Mouse (Mus musculus) urinary bladder, postnatal 25 days (tissue): ENCODE data around the gene Plcb3.

Source experiments
- DNase-seq: peaks from one replicate; pipeline ENCODE4 v3.0.0; 2022; ENCODE audit warnings: low spot score

The Plcb3 gene

DNA sequence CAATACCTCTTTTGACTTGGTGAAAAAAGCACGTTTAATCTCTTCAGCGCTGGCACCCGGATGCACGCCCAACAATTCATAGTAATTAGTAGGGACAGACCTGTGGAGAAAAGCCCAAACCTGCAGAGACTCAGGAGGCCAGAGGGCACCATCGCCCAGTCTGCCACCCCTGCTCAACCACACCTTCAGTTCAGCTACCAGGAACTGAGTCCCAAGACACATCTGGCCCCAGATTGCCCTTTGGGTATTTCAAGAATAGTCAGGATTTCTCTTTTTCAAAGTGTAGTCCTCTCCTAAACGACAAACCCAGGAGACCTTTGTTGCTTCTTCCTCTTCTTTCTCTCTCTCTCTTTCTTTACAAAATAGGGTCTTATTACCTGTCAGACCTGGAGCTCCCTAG lies 14.4 kb upstream of the Plcb3 start:
- DNase-seq: no peak

DNA sequence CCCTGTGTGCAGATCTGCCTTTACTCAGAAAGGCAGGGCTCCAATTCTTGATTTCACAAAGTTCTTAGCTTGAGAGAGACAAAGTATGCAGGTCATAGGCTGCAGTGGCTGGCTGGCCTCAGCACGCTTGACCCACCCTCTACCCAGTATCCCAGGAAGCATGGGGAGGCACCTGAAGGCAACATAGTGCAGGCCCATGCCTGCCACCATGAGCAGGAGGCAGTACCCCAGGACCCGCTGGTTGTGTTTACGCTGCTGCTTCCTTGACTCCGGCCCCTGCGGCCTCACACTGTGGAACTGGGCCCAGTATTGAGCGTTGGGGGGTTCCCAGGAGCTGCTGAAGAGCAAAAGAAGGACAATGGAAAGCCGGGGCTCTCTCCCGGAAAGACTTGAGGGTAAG lies 13.0 kb upstream of the Plcb3 start:
- no peak for DNase-seq

DNA sequence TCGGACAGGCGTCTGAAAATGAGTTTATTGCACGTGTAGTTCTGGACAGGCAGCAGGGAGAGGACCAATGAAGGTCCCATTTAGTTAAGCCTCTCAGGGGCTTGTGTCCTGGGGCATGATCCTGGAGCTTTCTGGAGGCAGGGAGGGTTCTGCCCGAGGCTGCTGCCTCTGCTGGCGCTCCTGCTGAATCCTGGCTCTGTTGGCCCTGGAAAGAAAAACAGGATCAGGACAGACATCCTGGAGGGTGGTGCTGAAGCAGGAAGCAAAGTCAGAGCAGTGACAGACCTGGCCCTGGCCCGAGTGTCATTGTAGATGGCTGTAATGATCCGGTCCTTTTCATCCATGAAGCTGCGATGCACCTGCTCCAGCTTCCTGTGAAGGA lies 11.6 kb upstream of the Plcb3 start:
- no peak for DNase-seq

DNA sequence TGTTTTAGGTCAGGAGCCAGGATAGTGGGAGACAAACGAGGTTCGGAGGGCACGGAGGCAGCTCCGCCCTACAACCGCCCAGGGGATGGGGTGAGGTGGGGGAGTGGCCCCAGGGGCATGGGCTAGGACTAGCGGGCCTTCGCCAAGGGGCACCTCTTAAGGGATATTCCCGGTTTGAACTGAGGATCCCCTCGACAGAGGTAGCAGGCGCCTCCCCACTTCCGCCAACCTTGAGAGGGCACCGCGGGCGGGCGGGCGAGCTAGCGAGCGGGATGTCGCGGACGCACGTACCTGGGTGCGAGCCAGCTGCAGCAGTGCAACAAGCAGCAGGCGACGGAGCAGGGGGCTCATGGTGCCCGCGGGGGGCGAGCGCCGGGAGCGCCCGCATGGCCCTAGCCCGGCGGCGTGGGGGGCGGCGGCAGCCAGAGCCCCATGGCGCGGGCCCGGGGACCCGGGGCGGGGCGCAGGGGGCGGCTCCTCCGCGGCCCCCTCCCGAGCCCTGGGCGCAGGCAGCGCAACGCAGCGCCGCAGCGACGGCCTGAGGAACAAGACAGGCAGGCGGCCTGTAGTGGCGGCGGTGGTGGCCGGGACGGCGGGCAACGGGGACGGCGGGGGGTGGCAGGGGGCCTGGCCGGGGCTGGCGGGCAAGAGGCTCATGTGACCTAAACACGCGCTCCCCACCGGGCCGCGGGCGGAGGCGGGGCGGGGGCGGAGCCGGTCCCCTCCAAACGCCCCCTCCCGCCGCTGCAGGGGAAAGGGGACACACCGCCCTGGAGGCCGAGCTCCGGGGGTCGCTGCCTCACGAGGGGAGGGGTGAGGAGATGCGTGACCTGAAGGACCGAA lies 11.0 kb upstream of the Plcb3 start, which contains the start of gene Vegfb:
Gene Vegfb (minus strand): TSS at position 591 of the 843 bp plus-strand sequence.
- peak; percentile 62 for DNase-seq

DNA sequence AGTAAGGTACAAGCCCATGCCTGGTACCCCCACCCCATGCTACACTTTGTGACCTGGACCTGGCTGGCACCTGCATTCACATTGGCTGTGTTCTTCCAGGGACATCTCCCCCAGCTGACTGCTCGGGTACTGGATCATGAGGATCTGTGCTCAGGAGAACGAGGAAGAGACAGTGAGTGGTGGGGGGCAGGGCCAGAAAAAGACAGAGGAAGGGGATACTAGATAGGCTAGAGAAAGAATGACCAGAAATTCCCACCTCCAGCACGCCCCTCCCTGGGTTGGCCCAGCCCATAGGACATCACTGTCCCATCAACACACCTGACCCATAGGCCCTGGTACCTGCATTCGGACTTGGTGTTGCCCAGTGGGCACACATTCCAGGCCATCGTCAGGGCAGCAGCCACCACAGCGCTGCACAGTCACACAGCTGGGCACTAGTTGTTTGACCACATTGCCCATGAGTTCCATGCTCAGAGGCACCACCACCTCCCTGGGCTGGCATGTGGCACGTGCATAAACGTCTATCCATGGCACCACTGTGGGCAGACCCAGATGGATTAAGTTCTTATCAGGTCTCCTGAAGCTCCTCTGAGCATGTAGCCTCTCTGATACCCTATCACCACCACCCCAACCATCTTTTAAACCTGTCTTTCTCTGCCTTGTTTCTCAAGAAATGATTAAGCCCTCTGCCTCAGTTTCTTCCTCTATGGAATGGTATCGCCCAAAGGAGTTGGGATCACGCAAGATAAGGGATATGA lies 9.9 kb upstream of the Plcb3 start:
- no peak for DNase-seq

DNA sequence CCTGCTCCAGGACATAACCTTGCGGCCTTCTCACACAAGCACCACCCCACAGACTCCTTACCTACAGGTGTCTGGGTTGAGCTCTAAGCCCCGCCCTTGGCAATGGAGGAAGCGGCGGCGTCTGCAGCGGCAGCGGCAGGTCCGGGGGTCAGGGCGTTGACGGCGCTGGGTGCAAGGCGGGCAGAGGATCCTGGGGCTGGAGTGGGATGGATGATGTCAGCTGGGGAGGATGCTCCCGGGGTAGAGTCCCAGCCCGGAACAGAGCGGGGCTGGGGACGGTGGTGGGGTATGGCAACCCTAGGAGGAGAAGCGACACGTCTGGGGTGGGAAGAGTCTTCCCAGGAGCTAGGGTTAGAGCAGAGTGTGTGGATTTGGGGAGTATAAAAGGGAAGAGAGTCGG lies 9.0 kb upstream of the Plcb3 start:
- DNase-seq: no peak

DNA sequence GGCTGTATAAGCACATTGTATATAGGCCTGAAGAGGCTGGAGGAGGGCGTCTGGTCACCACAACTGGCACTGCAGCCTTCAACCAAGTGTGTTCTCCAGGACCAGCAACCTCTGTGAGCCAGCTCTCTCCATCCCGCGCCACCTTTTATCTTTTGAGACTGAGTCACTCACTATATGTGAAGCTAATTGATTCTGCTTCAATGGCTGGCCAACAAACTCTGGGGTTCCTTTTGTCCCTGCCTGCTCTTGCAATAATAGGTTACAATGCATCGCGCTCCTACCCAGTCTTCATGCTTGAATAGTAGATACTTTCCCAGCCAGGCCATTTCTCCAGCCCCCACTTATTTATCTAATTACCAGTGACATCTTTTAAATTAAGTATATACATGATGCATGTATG lies 7.4 kb upstream of the Plcb3 start:
- no peak for DNase-seq

DNA sequence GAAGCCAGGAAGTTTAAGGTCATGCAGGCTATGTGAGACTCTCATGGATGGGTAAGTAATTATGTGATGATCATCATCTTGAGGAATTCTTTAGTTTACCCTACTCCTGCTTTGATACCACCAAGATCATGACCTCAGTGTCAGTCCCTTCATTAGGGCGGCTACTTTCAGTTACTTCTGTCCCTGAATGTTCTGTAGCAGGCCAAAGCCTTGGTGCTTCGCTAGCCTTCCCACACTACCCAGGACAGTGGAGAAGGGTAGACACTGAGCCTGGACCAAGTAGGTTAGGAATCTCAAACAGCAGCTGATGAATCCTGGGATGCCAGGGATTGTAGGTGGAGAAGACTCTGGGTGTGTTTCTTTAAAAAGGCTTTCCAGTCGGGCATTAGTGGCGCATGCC lies 5.2 kb upstream of the Plcb3 start:
- DNase-seq: no peak

DNA sequence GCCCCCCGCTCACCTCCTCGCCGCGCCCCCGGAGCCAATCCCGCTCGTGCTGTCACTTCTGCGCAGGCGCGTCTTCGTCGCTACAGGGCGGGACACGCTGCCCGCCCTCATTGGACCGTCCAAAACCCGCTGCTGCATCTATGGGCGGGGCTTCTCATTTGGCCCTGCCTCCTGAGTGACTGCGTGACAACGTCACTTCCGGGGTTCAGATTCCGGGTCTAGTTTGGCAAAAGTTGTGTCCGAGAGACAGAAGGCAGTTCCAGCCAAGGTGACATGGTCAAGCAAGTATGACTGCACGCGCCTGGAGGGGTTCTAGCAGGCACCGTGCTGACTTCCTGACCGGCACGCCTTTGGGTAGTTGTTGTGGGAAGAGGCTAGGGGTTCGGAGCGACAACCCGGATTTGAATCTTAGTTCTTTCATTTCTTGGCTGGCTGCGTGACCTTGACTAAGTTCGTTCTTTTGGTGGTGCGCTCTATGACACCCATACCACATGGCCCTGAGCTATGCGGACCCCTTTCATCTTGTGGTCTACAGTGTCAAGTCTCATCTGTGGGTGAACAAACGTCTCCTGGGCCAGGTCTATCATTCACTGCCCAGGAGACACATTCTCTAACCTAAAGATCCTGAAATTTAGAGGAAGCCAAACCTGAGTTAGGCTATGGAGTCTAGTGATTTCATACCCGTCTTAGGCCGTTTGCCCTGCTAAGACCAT lies 4.3 kb upstream of the Plcb3 start, which contains the start of gene Fkbp2:
Gene Fkbp2 (minus strand): TSS at position 121 of the 713 bp plus-strand sequence.
- peak; percentile 98 for DNase-seq

DNA sequence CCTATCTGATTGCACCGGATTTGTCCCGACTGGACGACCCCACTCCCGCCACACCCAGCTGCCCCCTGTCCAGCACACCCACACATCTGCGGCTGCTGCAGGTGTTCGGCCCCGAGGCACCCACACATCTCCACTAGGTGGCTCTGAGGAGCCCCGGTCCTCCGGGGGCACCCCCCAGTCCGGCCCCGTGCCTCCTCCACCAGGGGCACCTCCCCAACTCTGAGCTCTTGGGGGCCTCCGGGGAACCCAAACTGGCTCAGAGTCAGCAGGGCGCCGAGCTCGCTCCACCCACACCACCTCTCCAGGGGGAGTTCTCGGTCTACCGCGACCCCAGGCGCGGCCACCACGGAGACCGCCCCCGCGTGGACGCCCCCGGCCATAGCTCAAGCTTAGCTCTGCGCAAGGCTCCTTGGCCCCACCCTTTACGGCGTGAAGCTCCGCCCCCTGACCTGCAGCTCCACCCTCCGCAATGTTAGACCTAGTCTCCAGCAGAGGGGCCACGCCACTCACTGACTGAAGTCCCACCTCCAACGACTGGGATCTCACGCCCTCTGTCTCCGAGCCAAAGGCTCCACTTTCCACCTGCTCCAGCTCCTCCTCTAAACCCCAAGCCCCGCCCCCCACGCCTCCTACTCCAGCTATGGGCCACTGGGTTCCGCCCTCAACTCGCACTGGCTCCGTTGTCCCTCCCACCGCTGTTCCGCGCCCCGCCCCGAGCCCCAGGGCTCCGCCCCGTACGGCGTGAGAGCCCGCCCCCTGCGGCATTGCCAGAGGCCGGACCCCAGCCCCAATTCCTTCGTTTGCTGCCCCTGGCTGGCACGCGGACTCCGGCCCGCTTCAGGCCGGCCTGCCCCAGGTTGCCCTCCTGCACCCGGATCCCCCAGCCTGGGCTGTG lies 3.5 kb upstream of the Plcb3 start:
- DNase-seq: peak; percentile 99

DNA sequence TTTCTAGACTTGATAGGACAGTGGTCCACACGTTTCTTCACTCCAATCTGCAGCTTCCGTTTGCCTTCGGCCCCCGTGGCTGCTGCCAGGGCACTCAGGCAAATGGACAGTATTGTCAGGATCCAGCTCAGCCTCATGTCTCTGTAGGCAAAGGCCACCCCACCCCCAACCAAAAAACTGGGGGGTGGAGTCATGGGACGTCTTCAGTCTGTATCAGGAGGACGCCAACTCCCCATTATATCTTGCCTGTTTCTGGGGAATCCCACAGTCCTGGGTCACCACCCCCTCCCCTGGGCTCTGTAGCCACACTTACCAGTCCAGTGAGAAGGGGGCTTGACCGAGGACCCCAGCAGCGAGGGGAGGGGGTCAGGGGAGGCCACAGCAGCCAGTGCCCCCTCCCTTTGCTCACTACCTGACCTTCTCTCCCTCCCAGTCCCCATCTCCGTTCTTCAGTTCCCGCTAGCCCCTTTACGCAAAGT lies 2.8 kb upstream of the Plcb3 start:
- DNase-seq: no peak

DNA sequence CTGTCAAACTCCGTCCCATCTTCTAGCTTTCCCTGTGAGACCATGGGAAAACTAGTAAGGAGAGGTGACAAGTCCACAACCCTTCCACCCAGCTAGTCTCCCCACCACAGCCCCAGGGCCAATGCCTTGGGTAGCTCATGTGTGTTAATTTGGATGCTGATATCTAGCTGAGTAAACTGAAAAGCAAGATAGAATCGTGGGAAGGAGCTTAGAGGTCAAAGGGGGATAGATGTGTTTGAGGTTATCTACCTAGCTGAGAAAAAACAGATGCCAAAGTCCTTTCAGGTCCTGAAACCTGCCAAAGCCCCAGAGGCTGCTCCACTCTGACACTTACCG lies 2.3 kb upstream of the Plcb3 start:
- no peak for DNase-seq

DNA sequence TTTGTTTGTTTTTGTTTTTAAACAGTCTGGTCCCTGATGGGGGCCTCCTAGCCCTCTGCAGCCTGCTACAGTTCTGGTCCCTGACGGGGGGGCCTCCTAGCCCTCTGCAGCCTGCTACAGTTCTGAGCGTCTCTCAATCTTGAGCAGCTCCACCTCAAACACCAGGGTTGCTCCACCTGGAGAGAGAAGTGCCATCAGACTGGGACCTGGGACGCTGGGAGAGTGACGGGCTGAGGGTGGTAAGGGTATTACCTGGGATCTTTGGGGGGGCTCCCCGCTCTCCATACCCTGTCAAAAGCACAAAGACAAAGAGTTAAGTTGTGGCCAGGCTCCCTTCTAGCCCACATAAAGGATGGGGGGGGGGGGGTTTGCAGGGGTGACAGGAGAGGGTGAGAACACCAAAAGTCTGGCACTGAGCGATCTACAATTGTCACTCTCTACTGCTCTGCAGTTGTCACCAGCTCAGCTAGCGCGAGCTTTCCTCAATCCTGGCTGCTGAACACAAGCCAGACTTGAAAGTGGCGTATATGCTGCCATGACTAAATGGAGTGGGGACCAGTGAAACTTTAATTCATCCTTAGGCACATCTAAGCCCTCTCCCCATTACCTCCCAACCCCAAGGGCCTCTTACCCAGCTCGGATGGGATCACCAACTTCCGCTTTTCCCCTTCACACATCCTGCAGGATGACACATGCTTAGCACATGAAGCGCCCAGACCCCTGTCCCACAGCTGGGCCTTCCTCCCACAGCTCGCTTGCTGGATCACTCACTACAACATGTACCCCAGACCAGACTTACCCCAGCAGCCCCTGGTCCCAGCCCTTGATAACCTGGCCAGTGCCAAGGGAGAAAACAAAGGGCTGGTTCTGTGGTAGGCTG lies 1.7 kb upstream of the Plcb3 start:
- DNase-seq: no peak

DNA sequence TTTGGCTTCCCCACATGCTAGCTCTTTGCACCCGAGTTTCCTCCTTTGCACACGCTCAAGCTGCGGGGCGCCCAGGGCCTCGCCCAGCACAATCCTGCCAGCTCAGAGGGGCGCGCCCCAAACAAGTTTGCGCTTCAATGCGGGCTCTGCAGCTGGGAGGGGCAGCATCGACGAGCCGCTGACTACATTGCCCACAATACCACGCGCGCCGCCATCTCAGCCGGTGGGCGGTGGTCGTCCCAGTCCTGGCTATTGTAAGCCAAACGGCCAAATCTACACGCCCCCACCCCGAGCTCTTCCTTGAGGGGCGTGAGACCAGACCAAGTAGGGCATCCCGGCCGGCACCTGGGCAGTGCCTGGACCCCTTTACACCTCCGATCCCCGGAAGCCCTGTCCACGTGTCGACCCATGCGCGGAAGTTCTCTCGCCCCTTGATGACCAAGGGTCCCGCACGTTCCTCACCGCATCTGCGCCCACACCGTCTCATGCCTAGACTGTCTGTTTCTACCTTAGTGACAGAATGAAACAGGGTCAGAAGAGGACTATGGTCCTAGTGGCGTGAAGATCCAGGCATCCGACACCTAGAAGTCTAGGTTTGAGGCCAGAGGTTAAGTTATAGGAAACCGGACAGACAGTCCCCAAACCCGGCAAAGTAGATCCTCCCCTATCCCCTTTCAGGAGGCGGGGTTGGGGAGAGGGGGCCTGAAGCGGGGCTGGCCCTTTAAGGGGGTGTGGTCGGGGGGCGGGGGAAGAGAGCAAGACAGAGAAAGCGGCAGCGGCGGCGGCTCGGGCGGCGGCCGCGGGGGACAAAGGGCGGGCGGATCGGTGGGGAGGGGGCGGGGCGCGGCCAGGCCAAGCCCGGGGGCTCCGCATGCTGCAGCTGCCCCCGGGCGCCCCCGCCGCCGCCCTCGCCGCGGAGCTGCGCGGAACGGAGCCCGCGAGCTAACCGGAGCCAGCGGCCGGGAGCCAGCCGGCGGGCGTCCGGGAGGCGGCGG lies 1.8 kb downstream of the Plcb3 start, which contains the start of gene Ppp1r14b:
Gene Ppp1r14b (plus strand): TSS at position 758 of the 995 bp plus-strand sequence.
- peak; percentile 79 for DNase-seq

DNA sequence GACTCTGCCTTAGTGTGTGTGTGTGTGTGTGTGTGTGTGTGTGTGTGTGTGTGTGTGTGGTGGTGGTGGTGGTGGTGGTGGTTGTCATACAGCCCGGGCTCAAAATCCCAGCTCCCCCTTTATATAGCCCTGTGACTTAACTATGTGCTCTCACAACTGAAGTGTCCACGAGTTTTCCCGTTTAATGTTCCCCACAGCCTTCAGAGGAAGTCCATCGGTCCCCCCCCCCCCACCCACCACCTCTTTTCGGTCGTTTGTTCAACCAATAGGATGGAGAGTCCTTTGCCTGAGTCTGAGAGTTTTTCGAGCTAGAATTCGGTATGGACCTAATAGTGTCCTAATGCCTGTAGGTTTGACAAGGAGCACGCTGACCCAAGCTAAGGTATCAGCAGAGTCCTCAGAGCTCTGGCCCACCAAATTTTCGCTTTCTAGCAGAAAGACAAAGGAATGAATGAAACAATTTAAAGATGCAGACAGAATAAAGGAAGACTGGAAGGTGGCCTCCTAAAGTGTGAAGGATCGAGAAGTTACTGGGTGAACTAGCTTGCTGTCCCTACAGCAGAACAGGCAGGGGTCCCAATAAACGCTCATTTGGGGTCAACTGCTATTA lies 2.6 kb downstream of the Plcb3 start:
- DNase-seq: no peak

DNA sequence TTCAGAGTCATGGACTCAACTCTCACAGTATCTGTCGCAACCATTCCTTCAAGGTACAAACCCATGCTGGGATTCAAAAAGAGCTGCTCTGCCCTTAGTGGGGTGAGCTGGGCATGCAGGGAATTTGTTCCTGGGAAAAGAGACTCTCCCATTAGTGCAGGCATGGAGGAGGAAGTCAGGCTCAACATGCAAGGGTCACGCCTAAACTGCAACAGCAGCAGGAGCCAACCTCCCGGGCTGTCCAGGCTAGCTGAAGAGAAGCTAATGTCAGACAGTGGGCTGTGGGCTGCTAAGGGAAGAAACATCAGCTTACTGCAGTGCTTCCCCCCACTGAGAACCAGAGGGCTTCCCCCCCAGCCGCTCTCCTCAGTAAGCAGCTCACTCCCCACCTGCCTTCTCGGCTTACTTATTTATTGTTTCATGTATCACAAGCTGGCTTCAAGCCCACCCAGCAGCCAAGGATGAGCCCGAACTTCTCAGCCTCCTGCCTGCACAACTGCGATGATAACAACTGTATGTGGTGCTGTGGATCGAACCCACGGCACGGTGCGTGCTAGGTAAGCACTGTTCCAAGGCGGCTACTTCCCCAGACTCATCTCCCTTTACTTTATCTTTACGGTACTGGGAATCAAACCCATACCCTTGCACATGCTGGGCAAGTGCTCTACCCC lies 3.9 kb downstream of the Plcb3 start:
- DNase-seq: no peak

DNA sequence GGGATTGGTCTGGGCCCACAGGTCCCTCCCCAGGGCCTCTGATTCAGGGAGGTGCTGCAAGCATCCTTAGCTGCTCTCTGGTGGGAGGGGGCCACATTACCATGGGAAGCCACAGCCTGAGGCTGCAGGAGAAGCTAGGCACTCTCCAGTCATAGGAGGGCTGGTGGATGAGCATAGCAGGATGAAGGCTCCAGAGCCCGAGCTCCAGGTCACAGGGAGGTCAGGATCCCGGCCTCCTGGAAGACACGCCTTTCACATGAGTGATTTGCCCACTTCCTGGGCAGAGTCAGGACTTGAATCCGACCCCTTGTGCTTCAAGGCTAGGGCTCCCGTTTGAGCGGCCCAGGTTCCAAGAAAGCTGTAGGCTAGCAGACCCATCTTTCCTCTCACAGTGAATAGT lies 4.6 kb downstream of the Plcb3 start:
- no peak for DNase-seq

DNA sequence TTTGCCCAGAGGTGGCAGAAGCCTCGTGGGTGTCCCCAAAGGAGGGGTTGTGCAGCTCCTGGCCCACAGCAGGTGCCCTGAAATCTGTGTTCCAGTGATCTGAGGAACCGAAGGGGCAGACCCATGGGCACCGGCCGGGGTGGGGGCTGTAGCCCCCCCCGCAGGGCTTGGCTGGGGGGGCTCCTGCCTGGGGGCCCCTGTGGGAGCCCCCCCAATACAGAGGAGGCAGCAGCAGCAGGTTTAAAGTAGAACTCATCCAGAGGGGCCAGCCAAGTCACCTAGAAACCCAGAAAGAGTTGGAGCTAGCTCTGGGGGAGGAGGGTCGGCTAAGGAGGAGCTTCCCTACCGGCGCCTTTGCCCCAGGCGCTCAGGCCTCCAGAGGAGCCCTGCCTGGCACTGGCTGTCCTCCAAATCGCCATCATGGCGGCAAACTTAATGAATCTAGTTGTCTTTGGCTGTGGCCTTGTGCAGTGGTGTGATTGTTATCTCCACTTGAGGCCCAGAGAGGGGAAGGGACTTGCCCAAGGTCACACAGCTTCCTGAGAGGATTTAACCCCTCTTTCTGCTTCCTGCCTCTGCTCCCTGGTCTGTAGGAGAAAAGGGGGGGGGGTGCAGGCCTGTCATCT lies 5.7 kb downstream of the Plcb3 start:
- no peak for DNase-seq
